Mouse (Mus musculus) right cerebral cortex, postnatal 14 days (tissue): Measurements from ENCODE around the gene Ankrd11.

Experiments used
- DNase-seq: peaks from one replicate; pipeline ENCODE4 v3.0.0; 2022

Gene Ankrd11

GRCm38 (mm10) chr8:122836199-122836598, 205.9 kb downstream of the Ankrd11 start:
- no peak for DNase-seq

GRCm38 (mm10) chr8:122834971-122835370, 207.1 kb downstream of the Ankrd11 start:
- peak; percentile 80 for DNase-seq

GRCm38 (mm10) chr8:122834416-122834815, 207.7 kb downstream of the Ankrd11 start:
- DNase-seq = no peak
